Mouse (Mus musculus) erythroblast, embryonic 14.5 days (primary cell): ENCODE measurements around the gene Wapl.

Experiments
- GATA1 ChIP-seq: IDR thresholded peaks from 2 replicates; pipeline ENCODE4 v1.6.1; 2012; ENCODE audit warnings: low read length, inconsistent platforms, mixed read lengths
- TAL1 ChIP-seq: IDR thresholded peaks from 3 replicates; pipeline ENCODE4 v1.6.1; 2012; ENCODE audit warnings: low read length, inconsistent platforms, mixed read lengths

DNA sequence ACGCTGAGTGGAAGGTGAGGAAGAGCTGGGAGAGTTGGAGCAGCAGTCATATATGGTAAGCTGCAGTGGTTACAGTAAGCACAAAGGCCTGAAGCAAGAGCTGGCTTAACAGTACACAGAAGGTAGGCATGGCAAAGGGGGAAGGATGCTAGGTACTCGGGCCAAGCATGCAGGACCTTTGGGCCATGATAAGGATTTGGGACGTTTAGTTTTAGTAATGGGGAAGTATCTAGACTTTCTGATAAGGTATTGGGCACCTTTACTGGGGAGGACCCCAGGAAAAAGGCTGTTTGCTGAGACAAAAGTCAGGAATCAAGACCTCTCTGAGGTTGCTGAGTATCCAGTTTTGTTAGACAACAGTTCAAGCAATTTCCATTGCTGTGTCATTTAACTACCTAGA, 4.6 kb upstream of the Wapl start:
- TF ChIP-seq GATA1 (no peak), TAL1 (no peak)
